33 mouse cellular contexts compared by ENCODE assay signal in genomic region chr3:137520191-137520590, GRCm38 (mm10).
"Had no signal": no experiment of that assay in that cellular context is flagged by ENCODE, and none has a peak within 500 bp of the region (broad histone marks: within the 10 kb centered on the region; RNA-seq: fewer than 3 reads in every experiment).

No protein-coding gene starts in this region.

- H3K4me2 ChIP-seq: heart, embryonic 11.5 days; heart, embryonic 12.5 days; heart, embryonic 13.5 days; heart, embryonic 15.5 days; hindbrain, embryonic 12.5 days; hindbrain, embryonic 14.5 days; hindbrain, embryonic 15.5 days; intestine, embryonic 15.5 days; kidney, embryonic 15.5 days had no signal

- H3K4me1 ChIP-seq: heart, embryonic 12.5 days; hindbrain, embryonic 15.5 days; intestine, embryonic 15.5 days; kidney, embryonic 15.5 days had no signal

- H3K9ac ChIP-seq: heart, embryonic 12.5 days; heart, embryonic 13.5 days; heart, embryonic 15.5 days; hindbrain, embryonic 12.5 days; hindbrain, embryonic 14.5 days; hindbrain, embryonic 15.5 days; intestine, embryonic 15.5 days; kidney, embryonic 15.5 days had no signal

- DNase-seq: heart, postnatal 10 days; heart, postnatal 14 days; heart, postnatal 36 days; kidney, adult 11 months; kidney, adult 18-20 months; kidney, adult 2 months; kidney, adult 8-10 months; kidney, adult 9 months; kidney, postnatal 10 days; kidney, postnatal 14 days; kidney, postnatal 25 days; kidney, postnatal 36 days; kidney, postnatal 4 days; layer of hippocampus, adult 9-11 months; layer of hippocampus, postnatal 36 days had no signal

- H3K36me3 ChIP-seq: heart, embryonic 12.5 days; heart, embryonic 13.5 days; heart, embryonic 15.5 days; hindbrain, embryonic 10.5 days; hindbrain, embryonic 12.5 days; hindbrain, embryonic 15.5 days; intestine, embryonic 15.5 days; kidney, embryonic 15.5 days had no signal

- ATAC-seq: hindbrain, embryonic 16.5 days; hindbrain, postnatal 0 days; inflammation-experienced regulatory T-cells, adult 6 months; intestine, embryonic 15.5 days; intestine, embryonic 16.5 days; intestine, postnatal 0 days had no signal

- H3K4me3 ChIP-seq: heart, embryonic 12.5 days; heart, embryonic 13.5 days; heart, embryonic 15.5 days; hindbrain, embryonic 10.5 days; hindbrain, embryonic 12.5 days; hindbrain, embryonic 15.5 days; intestine, embryonic 15.5 days; kidney, embryonic 15.5 days; layer of hippocampus, adult 2 months; left cerebral cortex, adult 2 months had no signal

- H3K9me3 ChIP-seq: heart, embryonic 12.5 days; heart, embryonic 13.5 days; heart, embryonic 15.5 days; hindbrain, embryonic 10.5 days; hindbrain, embryonic 12.5 days; hindbrain, embryonic 15.5 days; intestine, embryonic 15.5 days; kidney, embryonic 15.5 days had no signal

- H3K27ac ChIP-seq: heart, embryonic 13.5 days; heart, embryonic 15.5 days; hindbrain, embryonic 10.5 days; hindbrain, embryonic 12.5 days; hindbrain, embryonic 14.5 days; hindbrain, embryonic 15.5 days; hindbrain, postnatal 0 days; intestine, embryonic 15.5 days; kidney, embryonic 15.5 days; kidney, postnatal 0 days; layer of hippocampus, adult 2 months; left cerebral cortex, adult 2 months had no signal

- H3K27me3 ChIP-seq: heart, embryonic 12.5 days; heart, embryonic 13.5 days; heart, embryonic 15.5 days; hindbrain, embryonic 12.5 days; hindbrain, embryonic 15.5 days; intestine, embryonic 15.5 days; kidney, embryonic 15.5 days had no signal
